12 mouse cellular contexts compared by ENCODE assay signal in the genomic region with DNA sequence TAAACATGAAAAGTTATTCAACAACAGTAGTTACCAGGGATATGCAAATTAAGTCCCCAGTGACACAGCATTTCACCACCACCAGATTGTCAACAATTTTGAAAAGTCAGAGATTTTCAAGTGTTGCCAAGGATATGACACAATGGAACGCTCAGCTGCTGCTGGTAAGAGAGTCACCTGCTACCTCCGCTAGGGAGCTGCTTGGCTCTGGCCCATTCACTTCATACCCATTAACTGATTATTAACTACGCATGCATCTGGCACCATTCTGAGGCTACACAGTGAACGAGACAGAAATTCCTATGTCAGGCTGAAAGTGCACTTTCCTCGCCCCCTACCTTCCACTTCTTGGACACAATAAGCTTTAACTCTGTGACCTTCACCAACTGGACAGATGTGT.
A peak's percentile ranks its signal among the peaks of the same experiment; 100 is the strongest.
DNase-seq lines count a peak whose midpoint lies in the region; ATAC-seq and TF ChIP-seq lines count a peak whose summit lies in the region.
"Had no signal": no experiment of that assay in that cellular context is flagged by ENCODE, and none has a peak within 500 bp of the region (broad histone marks: within the 10 kb centered on the region; RNA-seq: fewer than 3 reads in every experiment).

No protein-coding gene starts in this region.

- H3K27ac ChIP-seq in forebrain, postnatal 0 days (ENCODE audit: low read depth, low read length), result no peak overlapping the region
- H3K27ac ChIP-seq: embryonic facial prominence, embryonic 13.5 days; liver, embryonic 15.5 days had no signal

- peaks cover 9% of the 10 kb centered on the region for H3K4me1 ChIP-seq in forebrain, postnatal 0 days (ENCODE audit: insufficient read depth)
- H3K4me1 ChIP-seq: embryonic facial prominence, embryonic 13.5 days; heart, embryonic 12.5 days; liver, embryonic 15.5 days had no signal

- no peaks in the 10 kb centered on the region for H3K9me3 ChIP-seq in forebrain, postnatal 0 days (ENCODE audit: low read length)
- H3K9me3 ChIP-seq: embryonic facial prominence, embryonic 13.5 days; heart, embryonic 12.5 days; liver, embryonic 15.5 days had no signal

- intact Hi-C loops in left cerebral cortex, postnatal 4 days (cut with DNase I), result no loop called here
- intact Hi-C loops in left cerebral cortex, postnatal 10 days (cut with DNase I), result no loop called here
- intact Hi-C loops in heart, postnatal 14 days (cut with DNase I), result no loop called here

- no peak for TF ChIP-seq CTCF in forebrain, postnatal 0 days (IDR thresholded peaks at IDR 0.05; ENCODE audit: low read depth)

- H3K27me3 ChIP-seq in forebrain, postnatal 0 days (ENCODE audit: insufficient read depth, low read length), result no peaks in the 10 kb centered on the region
- H3K27me3 ChIP-seq: CH12.LX; embryonic facial prominence, embryonic 13.5 days; heart, embryonic 12.5 days; liver, embryonic 15.5 days had no signal

- ATAC-seq in forebrain, postnatal 0 days, result peak; percentile 37; the same call in 1 of the 2 replicates

- peak; percentile 11 for DNase-seq in left cerebral cortex, postnatal 4 days
- DNase-seq in left cerebral cortex, postnatal 10 days (ENCODE audit: extremely low spot score in 1 of 2, low spot score in 2 of 2), result no peak
- DNase-seq in cerebellum, adult 9-10 months, result peak; percentile 69
- DNase-seq in forebrain, postnatal 0 days, result no peak
- peak; percentile 69 for DNase-seq in kidney, postnatal 14 days
- DNase-seq in right cerebral cortex, postnatal 14 days, result no peak
- no peak for DNase-seq in ovary, postnatal 14 days (ENCODE audit: low spot score)
- DNase-seq in heart, postnatal 14 days, result no peak

- 32% methylated on average over 5 of the region's 5 CpGs for WGBS in forebrain, postnatal 0 days

- H3K9ac ChIP-seq in forebrain, postnatal 0 days, result no peak overlapping the region
- H3K9ac ChIP-seq: embryonic facial prominence, embryonic 13.5 days; heart, embryonic 12.5 days; liver, embryonic 15.5 days had no signal

- H3K36me3 ChIP-seq in forebrain, postnatal 0 days (ENCODE audit: insufficient read depth), result no peaks in the 10 kb centered on the region
- H3K36me3 ChIP-seq: embryonic facial prominence, embryonic 13.5 days; heart, embryonic 12.5 days; liver, embryonic 15.5 days had no signal

- H3K4me3 ChIP-seq in forebrain, postnatal 0 days (ENCODE audit: low read depth, low read length), result no peak overlapping the region
- H3K4me3 ChIP-seq: embryonic facial prominence, embryonic 13.5 days; heart, embryonic 12.5 days; liver, embryonic 15.5 days had no signal

- H3K4me2 ChIP-seq in forebrain, postnatal 0 days (ENCODE audit: low read depth), result no peak overlapping the region
- H3K4me2 ChIP-seq: embryonic facial prominence, embryonic 13.5 days; heart, embryonic 12.5 days; liver, embryonic 15.5 days had no signal

Comparison
In these comparisons a context has a peak if more than half of its experiments do, and no peak if none do; other contexts are left out.
1. DNase-seq: peak in left cerebral cortex, postnatal 4 days (single experiment), cerebellum, adult 9-10 months (single experiment) and kidney, postnatal 14 days (single experiment); none in left cerebral cortex, postnatal 10 days (0 of 2), forebrain, postnatal 0 days (single experiment), right cerebral cortex, postnatal 14 days (single experiment), ovary, postnatal 14 days (single experiment) and heart, postnatal 14 days (0 of 2).